Mouse (Mus musculus) stomach, embryonic 16.5 days (tissue): Measurements from ENCODE around the gene Mfsd4b1. TPM values are rescaled to one million over a fixed set of nuclear protein-coding genes. Genes with fewer than 3 reads are reported as not detected.

Experiments
- ATAC-seq: fragments of 200-750 bp; cut with Nextera tagmentation; 2 replicates; pipeline ENCODE4 v1.8.0; 2017; ENCODE audit warnings: moderate number of reproducible peaks, moderate TSS enrichment; ENCODE audit not compliant: insufficient read depth, low FRiP score
- H3K27ac ChIP-seq: fragments of 300-500 bp; sonication (generic); 2 replicates; pipeline ENCODE4 v1.5.1; 2014; ENCODE audit warnings: low read length
- H3K27me3 ChIP-seq: fragments of 300-500 bp; sonication (generic); 2 replicates; pipeline ENCODE4 v1.6.1; 2014; ENCODE audit warnings: low read length, control low read depth, mixed read lengths; ENCODE audit not compliant: control insufficient read depth, insufficient read depth
- H3K36me3 ChIP-seq: fragments of 300-500 bp; sonication (generic); 2 replicates; pipeline ENCODE4 v1.6.1; 2014; ENCODE audit warnings: low read length; ENCODE audit not compliant: control insufficient read depth, insufficient read depth
- H3K4me1 ChIP-seq: fragments of 300-500 bp; sonication (generic); 2 replicates; pipeline ENCODE4 v1.6.1; 2014; ENCODE audit warnings: low read length, control low read depth, mixed read lengths; ENCODE audit not compliant: control insufficient read depth, insufficient read depth
- H3K4me2 ChIP-seq: fragments of 300-500 bp; sonication (generic); 2 replicates; pipeline ENCODE4 v1.6.1; 2014; ENCODE audit warnings: low read depth, low read length, mixed read lengths
- H3K4me3 ChIP-seq: fragments of 300-500 bp; sonication (generic); replicated peaks from 2 replicates; pipeline ENCODE4 v1.5.1; 2014; ENCODE audit warnings: mild to moderate bottlenecking, low read length
- H3K9ac ChIP-seq: fragments of 300-500 bp; sonication (generic); 2 replicates; pipeline ENCODE4 v1.6.1; 2014; ENCODE audit warnings: low read length
- H3K9me3 ChIP-seq: fragments of 300-500 bp; sonication (generic); replicated peaks from 2 replicates; pipeline ENCODE4 v1.6.1; 2016; ENCODE audit warnings: low read length, control low read depth; ENCODE audit not compliant: control insufficient read depth
- WGBS: fragments of 180-500 bp; shearing (Covaris S2); extraction: QIAGEN DNeasy Blood & Tissue Kit; methylation state at CpG from one replicate; pipeline ENCODE4 v1.1.7; 2014; 5-methylcytosine and 5-hydroxymethylcytosine counted together
- polyA plus RNA-seq: library from polyadenylated mRNA; unstranded; fragments of >200 nt; fragmentation: Nextera tagmentation; extraction: Ambion mirVana; gene quantifications from 2 replicates; pipeline ENCODE4 v1.2.1, GENCODE M21; 2015

The Mfsd4b1 gene
- polyA plus RNA-seq, 1 experiment from 2014 or later: 0.21 TPM

DNA sequence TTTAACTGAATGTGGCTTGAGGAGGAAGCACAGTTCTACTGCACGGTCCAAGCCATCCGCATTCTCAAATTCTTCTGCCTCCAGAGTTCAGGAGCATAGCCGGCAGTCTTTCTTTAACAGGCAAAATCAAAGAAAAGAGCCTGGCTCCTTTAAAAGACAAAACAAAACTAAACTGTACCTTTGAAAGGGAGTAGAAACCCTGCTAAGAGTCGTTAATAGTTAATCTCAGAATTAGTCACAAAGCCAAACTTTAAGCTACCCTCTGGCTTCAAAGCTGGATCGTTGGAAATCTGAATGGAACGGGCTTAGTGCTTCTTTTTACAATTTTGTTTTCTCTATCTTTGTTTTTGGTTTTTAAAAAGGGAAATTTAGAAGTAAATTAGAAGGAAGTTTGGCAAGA is 37.7 kb upstream of the Mfsd4b1 start:
- Histone ChIP-seq H3K27ac (peak overlapping the region; percentile 7; the same call in 1 of the 2 replicates), H3K9ac (no peak overlapping the region), H3K4me3 (no peak overlapping the region), H3K9me3 (no peaks in the 10 kb centered on the region), H3K27me3 (no peaks in the 10 kb centered on the region), H3K36me3 (no peaks in the 10 kb centered on the region), H3K4me1 (no peaks in the 10 kb centered on the region), H3K4me2 (peak overlapping the region; percentile 7; the same call in 1 of the 2 replicates)
- 53% methylated on average over 6 of the region's 6 CpGs for WGBS
- no peak for ATAC-seq

DNA sequence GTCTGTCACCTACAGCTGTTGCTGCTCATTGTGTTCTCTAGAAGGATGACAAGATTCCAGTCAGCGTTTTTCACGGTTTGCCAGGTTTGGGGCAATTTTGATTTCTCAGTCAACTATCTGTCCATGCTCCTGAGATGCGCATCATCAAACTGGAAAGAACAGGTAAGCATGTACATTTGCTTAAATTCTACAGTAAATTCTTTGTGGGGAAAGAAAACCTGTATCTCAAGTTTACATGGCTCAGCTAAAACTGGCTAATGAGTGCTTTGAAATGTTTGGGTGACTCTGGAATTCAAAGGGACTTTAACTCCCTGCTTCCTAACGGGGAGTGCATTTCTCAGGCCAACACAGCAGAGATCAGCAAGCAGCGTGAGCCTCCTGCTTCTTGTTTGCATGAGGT is 36.9 kb upstream of the Mfsd4b1 start:
- WGBS: 82% methylated on average over 5 of the region's 5 CpGs
- Histone ChIP-seq H3K9me3 (no peaks in the 10 kb centered on the region), H3K4me1 (no peaks in the 10 kb centered on the region), H3K36me3 (no peaks in the 10 kb centered on the region), H3K4me3 (no peak overlapping the region), H3K9ac (no peak overlapping the region), H3K4me2 (no peak overlapping the region), H3K27ac (no peak overlapping the region), H3K27me3 (no peaks in the 10 kb centered on the region)
- no peak for ATAC-seq

DNA sequence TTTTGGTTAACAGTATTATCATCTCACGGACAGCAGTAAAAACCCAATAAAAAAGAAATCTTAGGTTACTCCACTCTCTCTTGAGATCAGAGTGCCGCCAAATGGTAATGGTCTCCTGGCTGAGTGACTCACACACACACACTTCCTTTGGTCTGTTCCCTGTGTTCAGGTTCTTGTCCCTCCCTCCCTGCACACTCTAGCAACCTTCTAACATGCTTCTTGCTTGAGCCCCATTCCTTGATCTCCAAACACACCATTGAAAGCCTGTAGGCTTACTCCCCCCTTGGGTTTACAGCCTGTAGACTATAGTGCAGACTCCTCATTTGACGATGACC is 33.7 kb upstream of the Mfsd4b1 start:
- Histone ChIP-seq H3K27ac (no peak overlapping the region), H3K27me3 (no peaks in the 10 kb centered on the region), H3K9ac (no peak overlapping the region), H3K36me3 (no peaks in the 10 kb centered on the region), H3K4me1 (no peaks in the 10 kb centered on the region), H3K4me3 (no peak overlapping the region), H3K4me2 (no peak overlapping the region), H3K9me3 (no peaks in the 10 kb centered on the region)
- WGBS: 85% methylated on average over 3 of the region's 3 CpGs
- ATAC-seq: no peak

DNA sequence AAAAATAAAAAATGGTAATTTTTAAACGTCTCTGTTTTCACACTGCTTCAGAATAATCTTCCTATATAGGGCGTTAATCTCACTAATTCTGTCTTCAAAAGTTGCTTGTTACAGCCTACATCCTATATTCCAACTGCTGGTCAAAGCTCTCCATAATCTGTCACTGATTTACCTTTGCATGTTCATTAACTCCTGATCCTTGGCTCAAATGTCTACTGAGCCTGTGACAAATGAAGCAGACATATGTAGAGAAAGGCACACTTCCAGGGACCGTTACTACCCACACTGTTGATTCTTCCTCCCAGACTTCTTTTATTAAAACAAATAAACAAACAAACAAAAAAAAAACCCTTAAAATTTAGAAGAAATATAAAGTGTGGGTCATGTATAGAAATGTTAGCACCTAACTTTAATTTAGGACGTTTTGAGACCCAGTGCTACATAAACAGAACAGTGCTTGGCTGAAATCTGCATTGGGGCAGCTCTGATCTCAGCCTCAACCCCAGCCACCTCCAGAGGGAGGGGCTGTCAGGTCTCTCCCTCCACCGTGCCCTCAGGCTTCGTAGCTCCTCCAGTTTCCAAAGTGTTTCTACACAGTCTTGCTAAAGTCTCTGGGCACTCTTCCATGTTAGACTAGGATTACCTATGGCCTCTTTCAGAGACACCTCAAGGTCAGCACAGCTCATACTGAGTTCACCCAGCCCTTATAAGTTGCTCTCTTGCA is 33.2 kb upstream of the Mfsd4b1 start:
- H3K4me2 ChIP-seq: no peak overlapping the region
- ATAC-seq: no peak
- H3K27me3 ChIP-seq: no peaks in the 10 kb centered on the region
- no peak overlapping the region for H3K9ac ChIP-seq
- no peaks in the 10 kb centered on the region for H3K4me1 ChIP-seq
- H3K4me3 ChIP-seq: no peak overlapping the region
- H3K36me3 ChIP-seq: no peaks in the 10 kb centered on the region
- no peak overlapping the region for H3K27ac ChIP-seq
- 54% methylated on average over 6 of the region's 6 CpGs for WGBS
- no peaks in the 10 kb centered on the region for H3K9me3 ChIP-seq

DNA sequence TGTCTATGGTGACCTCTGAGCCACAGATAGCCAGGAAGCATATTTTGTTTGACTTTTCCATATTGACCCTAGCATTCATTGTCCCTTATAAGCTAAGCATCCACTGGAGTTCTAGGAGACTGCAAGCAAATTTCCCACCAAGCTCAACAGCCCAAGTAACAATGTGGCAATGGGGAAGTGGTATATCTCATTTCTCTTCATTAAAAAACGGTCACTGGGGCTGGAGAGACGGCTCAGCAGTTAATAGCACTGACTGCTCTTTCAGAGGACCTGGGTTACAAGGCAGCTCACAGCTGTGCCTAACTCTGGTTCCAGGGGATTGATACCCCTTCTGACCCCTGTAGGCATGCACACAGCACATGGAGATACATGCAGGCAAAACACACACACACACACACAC is 32.5 kb upstream of the Mfsd4b1 start:
- no peak for ATAC-seq
- WGBS: 52% methylated on average over 2 of the region's 2 CpGs

DNA sequence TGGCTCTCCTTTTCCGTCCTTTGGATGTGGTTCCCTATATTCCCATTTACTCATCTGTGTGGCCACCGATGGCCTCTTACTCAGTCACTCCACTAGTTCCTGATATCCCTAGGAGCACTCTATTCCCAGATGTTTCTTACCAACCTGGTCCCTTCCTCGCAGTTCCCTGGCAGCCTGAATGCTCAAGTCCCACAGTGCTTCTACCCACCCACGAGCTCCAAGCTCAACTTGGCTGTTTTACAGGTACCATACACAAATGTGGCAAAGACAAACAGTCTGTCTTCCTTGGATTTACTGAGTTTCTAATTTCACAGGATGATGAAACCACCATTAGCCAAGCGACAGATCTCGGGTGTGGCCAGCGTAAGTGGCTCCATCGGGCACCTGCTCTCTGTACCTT is 29.4 kb upstream of the Mfsd4b1 start:
- no peaks in the 10 kb centered on the region for H3K27me3 ChIP-seq
- WGBS: 82% methylated on average over 8 of the region's 8 CpGs
- H3K36me3 ChIP-seq: no peaks in the 10 kb centered on the region
- no peak for ATAC-seq
- no peak overlapping the region for H3K9ac ChIP-seq
- H3K4me1 ChIP-seq: no peaks in the 10 kb centered on the region
- no peak overlapping the region for H3K4me3 ChIP-seq
- H3K4me2 ChIP-seq: no peak overlapping the region
- H3K9me3 ChIP-seq: no peaks in the 10 kb centered on the region
- H3K27ac ChIP-seq: no peak overlapping the region

More for the DNA sequence above, 32.5 kb upstream of the Mfsd4b1 start:
- Histone ChIP-seq H3K4me2 (no peak overlapping the region), H3K27me3 (no peaks in the 10 kb centered on the region), H3K27ac (no peak overlapping the region), H3K4me3 (no peak overlapping the region), H3K9me3 (no peaks in the 10 kb centered on the region), H3K4me1 (no peaks in the 10 kb centered on the region), H3K9ac (no peak overlapping the region), H3K36me3 (no peaks in the 10 kb centered on the region)

DNA sequence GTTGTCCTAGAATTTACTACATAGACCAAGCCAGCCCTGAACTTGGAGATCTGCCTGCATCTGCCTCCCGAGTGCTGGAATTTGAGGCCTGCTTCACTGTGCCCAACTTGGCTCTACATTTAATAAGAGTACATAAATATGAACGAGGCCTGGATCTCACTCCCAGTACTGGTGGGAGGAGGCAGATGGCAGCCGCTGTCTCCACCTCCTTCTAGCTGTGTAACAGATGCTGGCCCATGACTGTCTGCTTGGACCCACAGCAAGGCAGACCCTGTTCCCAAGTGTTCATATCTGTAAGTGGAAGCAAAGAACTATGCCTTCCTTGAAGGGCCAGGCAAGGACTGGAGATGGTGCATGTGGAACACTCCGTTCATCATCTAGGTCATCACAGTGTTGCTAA is 28.8 kb upstream of the Mfsd4b1 start:
- ATAC-seq: no peak
- Histone ChIP-seq H3K4me3 (no peak overlapping the region), H3K9ac (no peak overlapping the region), H3K9me3 (no peaks in the 10 kb centered on the region), H3K27ac (no peak overlapping the region), H3K4me2 (no peak overlapping the region), H3K27me3 (no peaks in the 10 kb centered on the region), H3K4me1 (no peaks in the 10 kb centered on the region), H3K36me3 (no peaks in the 10 kb centered on the region)
- 89% methylated on average over 4 of the region's 4 CpGs for WGBS

DNA sequence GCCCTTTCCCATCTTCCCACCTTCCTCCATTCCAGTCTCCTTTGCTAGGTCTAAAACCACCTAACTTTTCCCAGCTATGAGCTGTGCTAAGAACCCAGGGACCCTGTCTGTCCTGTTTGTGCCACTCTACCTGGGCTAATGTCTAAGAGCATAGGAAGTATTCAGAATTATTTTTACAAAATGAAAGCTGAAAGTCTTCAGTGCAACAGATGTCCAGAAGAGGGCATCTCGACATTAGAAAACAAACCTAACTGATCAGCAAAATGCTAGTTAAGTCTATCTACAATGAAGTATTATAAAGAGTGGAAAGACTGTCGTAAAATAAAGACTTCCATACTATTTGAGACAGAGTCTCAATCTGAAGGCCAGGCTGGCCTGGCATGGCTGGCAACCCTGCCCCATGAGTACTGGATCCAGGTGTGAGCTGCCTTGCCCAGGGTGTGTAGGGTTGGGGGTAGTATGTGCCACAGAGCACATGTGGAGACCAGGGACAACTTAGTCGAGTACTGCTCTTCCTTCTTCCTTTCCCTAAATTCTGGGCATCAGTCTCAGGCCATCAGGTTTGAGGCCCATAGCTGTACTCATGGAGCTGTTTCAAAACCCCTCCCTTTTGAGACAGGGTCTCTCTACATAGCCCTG is 28.3 kb upstream of the Mfsd4b1 start:
- H3K36me3 ChIP-seq: no peaks in the 10 kb centered on the region
- H3K4me2 ChIP-seq: no peak overlapping the region
- WGBS: 39% methylated on average over 3 of the region's 3 CpGs
- no peak overlapping the region for H3K27ac ChIP-seq
- H3K27me3 ChIP-seq: no peaks in the 10 kb centered on the region
- no peaks in the 10 kb centered on the region for H3K4me1 ChIP-seq
- no peaks in the 10 kb centered on the region for H3K9me3 ChIP-seq
- no peak for ATAC-seq
- no peak overlapping the region for H3K9ac ChIP-seq
- H3K4me3 ChIP-seq: no peak overlapping the region

DNA sequence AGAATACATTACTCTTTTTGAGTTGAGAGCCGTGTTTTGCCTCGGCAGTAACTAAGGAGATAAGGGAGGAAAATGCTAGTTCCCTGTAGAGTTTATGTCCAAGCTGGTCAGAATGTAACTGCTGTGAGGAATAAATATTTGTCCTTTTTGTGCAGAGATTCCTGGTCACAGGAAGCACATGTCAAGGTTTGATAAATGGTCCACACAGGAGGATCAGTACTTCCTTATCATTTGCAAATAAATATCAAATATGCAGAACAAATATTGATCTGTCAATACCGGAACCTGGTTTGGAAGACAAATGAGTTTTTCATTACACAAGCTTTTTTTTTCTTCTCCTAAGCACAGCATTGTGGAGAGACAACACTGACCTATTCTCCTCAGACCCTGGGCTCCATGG is 26.9 kb upstream of the Mfsd4b1 start:
- Histone ChIP-seq H3K4me1 (no peaks in the 10 kb centered on the region), H3K27ac (no peak overlapping the region), H3K36me3 (no peaks in the 10 kb centered on the region), H3K4me3 (no peak overlapping the region), H3K9ac (no peak overlapping the region), H3K27me3 (no peaks in the 10 kb centered on the region), H3K4me2 (no peak overlapping the region), H3K9me3 (no peaks in the 10 kb centered on the region)
- no peak for ATAC-seq
- 26% methylated on average over 3 of the region's 3 CpGs for WGBS
